10 mouse cellular contexts compared by ENCODE assay signal in the genomic region with DNA sequence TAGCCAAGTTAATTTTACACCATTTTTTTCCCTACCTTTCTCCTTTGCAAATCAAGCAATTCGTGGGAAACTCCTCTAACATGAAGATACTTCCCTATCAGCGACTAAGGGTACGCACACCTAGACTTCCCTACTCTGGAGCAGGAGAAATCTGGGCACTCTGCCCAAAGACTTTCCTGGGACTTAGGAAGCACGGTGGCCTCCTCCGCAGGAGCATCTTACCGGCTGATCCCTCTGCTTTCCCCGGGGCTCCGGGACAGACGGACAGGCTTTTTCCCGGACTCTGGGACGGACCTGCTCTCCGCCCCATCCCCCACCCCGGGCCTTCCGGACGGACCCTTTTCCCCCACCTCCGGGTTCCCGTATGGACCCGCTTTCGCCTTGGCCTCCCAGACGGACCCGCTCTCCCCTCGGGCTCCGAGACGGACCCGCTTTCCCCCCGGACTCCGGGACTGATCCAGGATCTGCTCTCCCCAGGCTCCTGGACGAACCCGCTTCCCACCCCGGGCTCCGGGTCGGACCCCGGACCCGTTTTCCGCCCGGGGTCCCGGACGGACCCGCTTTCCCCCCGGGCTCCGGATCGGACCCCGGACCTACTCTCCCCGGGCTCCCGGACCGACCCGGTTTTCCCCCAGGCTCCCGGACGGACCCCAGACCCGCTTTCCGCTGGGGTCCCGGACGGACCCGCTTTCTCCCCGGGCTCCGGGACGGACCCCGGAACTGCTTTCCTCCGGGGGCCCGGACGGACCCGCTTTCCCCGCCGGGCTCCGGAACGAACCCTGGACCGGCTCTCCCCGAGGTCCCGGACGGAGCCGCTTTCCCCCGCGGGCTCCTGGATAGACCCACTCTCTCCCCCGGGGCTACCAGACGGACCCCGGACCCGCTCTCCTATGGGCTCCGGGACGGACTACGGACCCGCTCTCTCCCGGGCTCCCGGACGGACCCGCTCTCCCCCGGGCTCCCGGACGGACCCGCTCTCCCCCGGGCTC. TPM values are rescaled to one million over a fixed set of nuclear protein-coding genes. Genes with fewer than 3 reads are reported as not detected.
DNase-seq lines count a peak whose midpoint lies in the region; ATAC-seq lines count a peak whose summit lies in the region.
"Had no signal": no experiment of that assay in that cellular context is flagged by ENCODE, and none has a peak within 500 bp of the region (broad histone marks: within the 10 kb centered on the region; RNA-seq: fewer than 3 reads in every experiment).

No protein-coding gene starts in this region.

- H3K36me3 ChIP-seq in heart, embryonic 15.5 days, result no peaks in the 10 kb centered on the region
- H3K36me3 ChIP-seq in limb, embryonic 10.5 days, result no peaks in the 10 kb centered on the region
- H3K36me3 ChIP-seq: G1E had no signal

- H3K4me1 ChIP-seq in heart, embryonic 15.5 days (replicated peaks), result 0 out of 2 replicates have a peak, but pooled peaks cover 4% of the 10 kb centered on the region
- H3K4me1 ChIP-seq in limb, embryonic 10.5 days, result peaks cover 3% of the 10 kb centered on the region; the same call in 1 of the 2 replicates

- intact Hi-C loops in gastrocnemius, postnatal 14 days (cut with DNase I; ENCODE audit: low total_unique reads), result no loop called here

- H3K9me3 ChIP-seq in heart, embryonic 15.5 days (replicated peaks), result no peaks in the 10 kb centered on the region; the same call in 1 of the 2 replicates
- H3K9me3 ChIP-seq in limb, embryonic 10.5 days (replicated peaks), result peaks cover 5% of the 10 kb centered on the region; the same call in 1 of the 2 replicates

- WGBS in heart, embryonic 15.5 days, result 16% methylated on average over 77 of the region's 90 CpGs
- 15% methylated on average over 77 of the region's 90 CpGs for WGBS in limb, embryonic 10.5 days

- H3K27me3 ChIP-seq in heart, embryonic 15.5 days, result peaks cover 18% of the 10 kb centered on the region
- peaks cover 83% of the 10 kb centered on the region for H3K27me3 ChIP-seq in limb, embryonic 10.5 days (ENCODE audit: low read depth, poor library complexity, severe bottlenecking)

- H3K4me2 ChIP-seq in heart, embryonic 15.5 days, result peak overlapping the region; percentile 66

- no peak overlapping the region for H3K9ac ChIP-seq in heart, embryonic 15.5 days

- ATAC-seq in heart, embryonic 15.5 days (replicated peaks; ENCODE audit: insufficient number of reproducible peaks, insufficient read depth, low FRiP score, low read depth), result no peak

- H3K4me3 ChIP-seq in heart, embryonic 15.5 days, result peak overlapping the region; percentile 49
- peak overlapping the region; percentile 42 for H3K4me3 ChIP-seq in limb, embryonic 10.5 days

- peak; percentile 6 for DNase-seq in gastrocnemius, postnatal 14 days
- DNase-seq in gastrocnemius, adult 8-10 months (ENCODE audit: low spot score in 2 of 2), result no peak
- peak; percentile 22 for DNase-seq in adrenal gland, postnatal 10 days
- DNase-seq in limb, embryonic 10.5 days (ENCODE audit: low spot score), result peak; percentile 43
- peak; percentile 37 for DNase-seq in neural tube, embryonic 10.5 days (ENCODE audit: extremely low spot score, low spot score)
- DNase-seq in left cerebral cortex, adult 11 months (ENCODE audit: low spot score), result no peak
- no peak for DNase-seq in thymus, postnatal 0 days (ENCODE audit: low spot score)

- no peak overlapping the region for H3K27ac ChIP-seq in heart, embryonic 15.5 days
- H3K27ac ChIP-seq in limb, embryonic 10.5 days, result no peak overlapping the region

RNA-seq across cellular contexts. Expression of a gene that starts 1.3 kb away (rescaled TPM):
- under 1 TPM; 0.25 to 0.82 TPM for total RNA-seq in gastrocnemius, postnatal 14 days (2021)
- not detected for total RNA-seq in gastrocnemius, adult 8-10 months (2022)
- 10 to 100 TPM in 1 of 2 experiments, 1 to 10 TPM in 1; 4.7 to 13.4 TPM for total RNA-seq in adrenal gland, postnatal 10 days (2021)
- polyA plus RNA-seq in heart, embryonic 15.5 days (2015; fragmentation: Nextera tagmentation; extraction: Ambion mirVana), result 0.78 and 1.1 TPM in 2 replicates
- polyA plus RNA-seq in limb, embryonic 10.5 days (2016; fragmentation: Nextera tagmentation; extraction: Ambion mirVana), result 2.3 and 3.8 TPM in 2 replicates
- polyA plus RNA-seq in thymus, postnatal 0 days (2015; fragmentation: Nextera tagmentation; extraction: Ambion mirVana), result 1.9 and 2.0 TPM in 2 replicates
- total RNA-seq: G1E; heart, postnatal 36 days had no signal
- polyA plus RNA-seq: G1E had no signal

RNA-seq across cellular contexts. Expression of a gene that starts 1.5 kb away (rescaled TPM):
- total RNA-seq in gastrocnemius, postnatal 14 days (2021), result not detected
- total RNA-seq in gastrocnemius, adult 8-10 months (2022), result not detected
- not detected for total RNA-seq in adrenal gland, postnatal 10 days (2021)
- not detected in 2 replicates for polyA plus RNA-seq in heart, embryonic 15.5 days (2015; fragmentation: Nextera tagmentation; extraction: Ambion mirVana)
- polyA plus RNA-seq in limb, embryonic 10.5 days (2016; fragmentation: Nextera tagmentation; extraction: Ambion mirVana), result not detected in 2 replicates
- not detected in 2 replicates for polyA plus RNA-seq in thymus, postnatal 0 days (2015; fragmentation: Nextera tagmentation; extraction: Ambion mirVana)
- total RNA-seq: G1E; heart, postnatal 36 days had no signal
- polyA plus RNA-seq: G1E had no signal

Comparison
In these comparisons a context has a peak if more than half of its experiments do, and no peak if none do; other contexts are left out.
1. DNase-seq: peak in gastrocnemius, postnatal 14 days (single experiment), adrenal gland, postnatal 10 days (single experiment), limb, embryonic 10.5 days (single experiment) and neural tube, embryonic 10.5 days (single experiment); none in gastrocnemius, adult 8-10 months (0 of 2), left cerebral cortex, adult 11 months (single experiment) and thymus, postnatal 0 days (single experiment).